Mouse (Mus musculus) bone marrow macrophage, adult 2 months (primary cell): Measurements from ENCODE around the gene 2610008E11Rik. TPM values are rescaled to one million over a fixed set of nuclear protein-coding genes. Genes with fewer than 3 reads are reported as not detected.
"Not testable (repeated sequence)": the region's sequence is repeated elsewhere in the genome, so short reads cannot be mapped to it uniquely, and the experiment has no call there.

Source experiments
- H3K27ac ChIP-seq: 2 replicates; pipeline ENCODE4 v1.5.1; 2012; ENCODE audit warnings: low read depth, low read length; ENCODE audit not compliant: insufficient read depth
- H3K4me1 ChIP-seq: 2 replicates; pipeline ENCODE4 v1.6.1; 2012; ENCODE audit warnings: low read length; ENCODE audit not compliant: control insufficient read depth, insufficient read depth
- H3K4me3 ChIP-seq: 2 replicates; pipeline ENCODE4 v1.5.1; 2012; ENCODE audit warnings: mild to moderate bottlenecking, low read length, moderate library complexity; ENCODE audit not compliant: insufficient read depth
- CTCF ChIP-seq: IDR thresholded peaks from 2 replicates; pipeline ENCODE4 v1.5.1; 2012; ENCODE audit warnings: low read depth, mild to moderate bottlenecking, low read length, moderate library complexity
- POLR2A ChIP-seq: IDR thresholded peaks from 2 replicates; pipeline ENCODE4 v1.6.1; 2012; ENCODE audit warnings: mild to moderate bottlenecking, low read depth, low read length, borderline replicate concordance
- polyA plus RNA-seq: library from polyadenylated mRNA; stranded (reverse); fragments of >200 nt; gene quantifications from 2 replicates; pipeline ENCODE4 v1.2.4, GENCODE M21; 2012; ENCODE audit not compliant: missing spikeins, insufficient read depth, insufficient read length

Gene 2610008E11Rik
- polyA plus RNA-seq, 1 experiment = 9.7 TPM

GRCm38 (mm10) chr10:79086577-79086976 lies 10.8 kb downstream of the 2610008E11Rik start:
- Histone ChIP-seq H3K27ac (no peak overlapping the region), H3K4me1 (no peaks in the 10 kb centered on the region), H3K4me3 (no peak overlapping the region)
- no peak for TF ChIP-seq CTCF
- TF ChIP-seq POLR2A = no peak

GRCm38 (mm10) chr10:79057370-79057769 lies 40.0 kb downstream of the 2610008E11Rik start:
- H3K4me1 ChIP-seq, H3K27ac ChIP-seq, H3K4me3 ChIP-seq: not testable (repeated sequence)

- not testable (repeated sequence) for H3K4me1 ChIP-seq, H3K4me3 ChIP-seq, H3K27ac ChIP-seq
Observed at GRCm38 (mm10) chr10:79042457-79042856, 54.9 kb downstream of the 2610008E11Rik start.

- TF ChIP-seq POLR2A = no peak
- TF ChIP-seq CTCF = no peak
- Histone ChIP-seq H3K27ac (no peak within 1 kb of the TSS), H3K4me3 (no peak within 1 kb of the TSS), H3K4me1 (no peaks in the 10 kb centered on the region)
Observed at GRCm38 (mm10) chr10:79028441-79028840, 69.0 kb downstream of the 2610008E11Rik start, which contains the start of gene Olfr57. Gene Olfr57 (plus strand): TSS chr10:79028741.

Other genes starting within 250 kb of the 2610008E11Rik start
- not detected in 2 replicates for gene Olfr1356, start 245.4 kb downstream of the 2610008E11Rik start, polyA plus RNA-seq
- gene Olfr1355, start 222.1 kb downstream of the 2610008E11Rik start, polyA plus RNA-seq = not detected in 2 replicates
- not detected in 2 replicates for gene Olfr1354, start 184.4 kb downstream of the 2610008E11Rik start, polyA plus RNA-seq
- gene Olfr8, start 147.0 kb downstream of the 2610008E11Rik start, polyA plus RNA-seq = not detected in 2 replicates
- not detected in 2 replicates for gene Olfr1353, start 134.3 kb downstream of the 2610008E11Rik start, polyA plus RNA-seq
- gene Olfr1352, start 116.5 kb downstream of the 2610008E11Rik start, polyA plus RNA-seq = not detected in 2 replicates
- gene Olfr1351, start 85.1 kb downstream of the 2610008E11Rik start, polyA plus RNA-seq = 0.29 TPM in 1 of 2 replicates, not detected in the other
- not detected in 2 replicates for gene Olfr57, start 68.9 kb downstream of the 2610008E11Rik start, polyA plus RNA-seq
- not detected in 2 replicates for gene Vmn2r80, start 51.2 kb upstream of the 2610008E11Rik start, polyA plus RNA-seq
- not detected in 2 replicates for gene Vmn2r81, start 150.1 kb upstream of the 2610008E11Rik start, polyA plus RNA-seq